Mouse (Mus musculus) c-Kit-positive CD71-positive TER-119-negative erythroid progenitor cells, embryonic 14.5 days (primary cell): ENCODE data around the gene Rbms1.

Source experiments
- DNase-seq: peaks from one replicate; pipeline ENCODE4 v3.0.0-alpha.2; 2013; ENCODE audit warnings: low read depth

The Rbms1 gene

DNA sequence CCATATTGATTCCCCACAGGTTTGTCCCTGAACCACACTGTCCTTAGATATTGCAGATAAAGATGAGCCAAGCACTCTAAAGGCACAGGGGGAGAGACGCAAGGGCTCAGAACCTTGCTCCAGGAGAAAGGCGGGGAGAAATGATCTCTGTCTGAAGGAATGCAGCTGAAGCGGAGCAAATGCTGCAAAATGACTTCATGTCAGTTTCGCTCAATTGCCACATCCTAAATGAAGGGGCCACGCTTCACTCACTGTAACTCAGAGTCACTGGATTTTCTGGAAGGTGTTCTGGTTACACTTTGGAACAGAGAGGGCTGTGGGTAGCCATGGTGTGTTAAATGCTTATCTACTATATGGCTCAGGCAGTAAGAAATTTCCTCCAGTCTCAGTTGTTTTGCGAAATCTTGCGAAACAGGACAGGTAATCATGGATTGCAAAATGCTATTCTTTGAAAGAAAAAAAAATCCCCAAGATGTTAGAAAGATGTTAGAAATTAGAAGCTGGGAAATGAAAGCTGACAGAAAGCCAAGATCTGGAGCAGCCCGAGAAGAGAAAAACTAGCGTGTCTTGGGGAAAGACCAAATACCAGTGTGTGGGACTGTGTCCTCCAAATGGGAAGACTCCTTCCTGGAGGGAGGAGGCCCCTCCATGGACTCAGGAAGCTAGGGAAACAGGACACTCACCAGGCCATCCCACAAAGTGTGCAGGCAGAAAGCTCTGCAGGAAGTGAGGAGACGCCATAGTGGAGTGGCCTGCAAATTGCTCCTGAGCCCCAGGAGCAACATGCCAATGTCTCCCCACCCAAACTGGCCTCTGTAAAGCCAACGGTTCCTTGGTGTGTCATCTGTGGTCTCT, 155.4 kb downstream of the Rbms1 start:
- no peak for DNase-seq

DNA sequence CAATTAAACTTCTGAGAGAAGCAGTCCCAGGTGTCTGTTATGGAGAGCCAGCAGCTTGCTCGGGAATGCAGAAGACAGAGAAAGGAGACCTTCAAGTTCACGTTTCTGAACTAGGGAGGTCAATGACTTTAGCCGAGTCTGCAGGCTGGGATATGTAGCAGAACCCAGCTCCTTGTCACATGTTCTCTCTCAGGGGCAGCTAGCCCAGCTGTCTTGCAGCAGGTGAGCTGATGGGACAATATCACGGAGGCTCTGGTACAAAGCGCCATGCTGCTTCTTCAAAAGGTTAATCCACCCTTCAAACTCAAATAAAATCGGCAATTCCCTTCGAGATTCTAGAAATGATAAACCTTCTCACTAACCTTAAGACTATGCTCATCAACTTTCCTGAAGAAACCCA, 158.2 kb downstream of the Rbms1 start:
- DNase-seq, result no peak

DNA sequence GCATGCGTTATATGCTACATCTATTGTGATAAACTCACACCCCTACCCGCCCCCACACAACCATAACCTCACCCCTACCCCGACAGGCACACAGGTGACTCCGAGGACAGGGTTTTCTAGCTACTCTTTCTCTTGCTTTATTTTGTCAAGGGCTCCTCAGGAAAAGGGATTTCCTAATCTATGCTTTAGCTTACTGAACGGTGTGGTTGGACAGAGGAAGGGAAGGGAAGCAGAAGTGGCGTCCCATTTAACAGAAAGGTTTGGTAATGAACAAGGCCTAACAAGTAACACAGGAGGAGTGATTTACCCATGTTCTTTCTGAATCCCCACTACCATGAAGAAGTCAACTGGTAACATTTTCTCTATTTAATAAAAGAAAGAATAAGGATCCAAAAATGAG, 159.6 kb downstream of the Rbms1 start:
- no peak for DNase-seq

DNA sequence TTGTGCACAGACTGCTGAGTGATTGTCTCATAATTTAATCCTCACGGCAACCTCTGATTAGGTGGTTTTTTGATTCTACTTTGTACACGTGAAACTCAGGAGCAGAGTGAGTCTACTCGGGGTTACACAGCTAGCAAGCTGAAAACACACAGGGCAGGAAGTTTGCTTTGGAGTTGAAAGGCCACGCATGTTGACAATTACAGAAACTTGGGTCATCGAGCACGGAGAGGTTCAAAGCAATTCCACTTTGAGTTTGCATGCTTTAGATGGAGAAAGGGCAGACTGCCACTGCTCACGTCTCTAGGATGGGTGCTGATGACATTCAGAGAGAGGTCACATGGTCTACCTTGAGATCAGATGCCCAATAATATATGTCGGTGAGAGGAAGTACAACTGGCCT, 160.2 kb downstream of the Rbms1 start:
- DNase-seq, result no peak

DNA sequence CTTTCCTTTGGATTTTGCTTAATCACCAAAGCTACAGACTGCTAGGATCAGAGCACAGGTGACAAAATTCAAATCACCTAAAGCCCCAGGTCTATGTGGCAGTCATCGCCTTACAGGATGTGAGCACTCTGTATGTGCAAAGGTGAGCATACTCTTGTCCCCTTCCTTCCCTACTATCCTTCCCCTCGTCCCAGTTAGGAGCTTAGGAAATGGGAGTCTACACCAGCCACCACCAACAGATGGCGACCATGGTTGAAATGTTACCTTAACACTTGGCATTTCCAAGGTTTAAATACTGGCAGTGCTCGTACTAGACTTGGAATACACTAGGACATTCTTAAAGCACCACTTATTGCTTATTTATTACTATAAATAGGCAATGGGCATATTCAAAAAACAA, 160.8 kb downstream of the Rbms1 start:
- DNase-seq, result no peak

DNA sequence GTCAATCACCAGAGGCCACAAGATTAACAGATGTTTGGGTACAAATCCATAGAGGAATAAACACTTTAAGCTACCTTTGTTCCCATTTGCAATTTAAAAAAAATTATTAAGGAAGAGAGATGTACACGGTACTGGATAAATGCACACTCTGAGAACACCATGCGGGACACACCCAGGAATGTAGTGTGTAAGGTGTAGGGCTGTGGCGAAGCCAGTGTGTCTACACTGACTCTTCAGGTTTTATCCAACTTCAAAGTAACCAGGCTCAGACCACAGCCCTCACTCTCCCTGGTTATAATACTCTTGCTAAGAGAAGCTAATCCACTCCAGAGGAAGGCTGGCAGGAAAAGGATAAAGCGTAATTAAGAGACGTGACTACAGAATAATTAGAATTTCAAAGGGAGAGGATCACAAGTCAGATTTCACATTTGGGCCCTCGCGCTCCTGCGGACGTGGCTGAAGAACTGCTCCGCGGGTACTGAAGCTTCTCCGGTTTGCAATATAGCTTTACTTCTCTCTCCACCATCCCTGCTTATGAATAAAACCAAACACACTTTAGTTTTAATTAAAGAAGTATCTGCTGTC, 161.3 kb downstream of the Rbms1 start:
- DNase-seq, result no peak

DNA sequence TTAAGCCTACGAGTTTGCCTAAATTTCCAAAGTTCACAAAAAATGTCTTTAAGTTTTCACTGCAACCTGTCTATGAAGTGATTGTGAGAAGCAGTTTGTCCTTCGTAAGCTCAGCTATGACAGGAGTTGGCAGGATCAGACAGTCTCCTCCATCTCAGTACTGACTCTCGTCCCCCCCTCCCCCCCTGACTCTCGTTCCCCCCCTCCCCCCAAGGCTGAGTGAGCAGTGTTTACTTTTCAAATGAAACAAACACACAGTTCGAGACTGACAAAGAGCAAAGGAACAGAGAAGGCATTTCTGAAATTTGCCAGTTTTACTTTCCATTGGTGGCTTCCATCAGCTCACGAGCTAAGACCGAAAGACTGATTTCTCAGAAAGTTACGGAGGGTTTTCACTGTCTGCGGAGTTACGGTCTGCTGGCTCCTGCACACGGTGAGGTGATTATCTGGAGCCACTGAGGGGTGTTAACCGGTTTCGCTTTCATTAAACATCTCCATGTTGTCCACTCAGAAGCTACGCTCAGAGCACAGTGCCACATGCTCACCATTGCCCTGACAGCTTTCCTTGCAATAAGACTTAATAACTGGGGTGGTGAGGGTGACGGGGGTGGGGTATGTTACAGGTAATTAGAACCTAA, 162.0 kb downstream of the Rbms1 start:
- no peak for DNase-seq

DNA sequence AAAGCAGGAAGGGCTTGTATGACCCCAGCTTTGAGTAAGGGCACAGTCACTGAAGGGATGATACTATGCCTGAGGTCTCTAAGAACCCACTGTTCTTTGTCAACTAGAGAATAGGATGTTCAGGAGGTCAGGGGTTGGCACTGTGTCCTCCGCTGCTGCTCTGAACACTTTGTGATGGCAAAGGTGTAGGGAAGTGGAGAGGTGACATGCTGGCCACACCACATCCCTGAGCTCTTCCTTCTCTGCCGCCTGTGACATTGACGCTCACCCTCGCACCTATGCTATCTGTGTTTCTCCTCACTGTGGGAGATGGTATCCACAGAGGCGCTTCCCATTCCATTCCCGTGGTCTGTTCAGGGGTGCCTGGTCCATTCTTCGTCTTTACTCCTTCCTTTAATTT, 163.2 kb downstream of the Rbms1 start:
- no peak for DNase-seq

DNA sequence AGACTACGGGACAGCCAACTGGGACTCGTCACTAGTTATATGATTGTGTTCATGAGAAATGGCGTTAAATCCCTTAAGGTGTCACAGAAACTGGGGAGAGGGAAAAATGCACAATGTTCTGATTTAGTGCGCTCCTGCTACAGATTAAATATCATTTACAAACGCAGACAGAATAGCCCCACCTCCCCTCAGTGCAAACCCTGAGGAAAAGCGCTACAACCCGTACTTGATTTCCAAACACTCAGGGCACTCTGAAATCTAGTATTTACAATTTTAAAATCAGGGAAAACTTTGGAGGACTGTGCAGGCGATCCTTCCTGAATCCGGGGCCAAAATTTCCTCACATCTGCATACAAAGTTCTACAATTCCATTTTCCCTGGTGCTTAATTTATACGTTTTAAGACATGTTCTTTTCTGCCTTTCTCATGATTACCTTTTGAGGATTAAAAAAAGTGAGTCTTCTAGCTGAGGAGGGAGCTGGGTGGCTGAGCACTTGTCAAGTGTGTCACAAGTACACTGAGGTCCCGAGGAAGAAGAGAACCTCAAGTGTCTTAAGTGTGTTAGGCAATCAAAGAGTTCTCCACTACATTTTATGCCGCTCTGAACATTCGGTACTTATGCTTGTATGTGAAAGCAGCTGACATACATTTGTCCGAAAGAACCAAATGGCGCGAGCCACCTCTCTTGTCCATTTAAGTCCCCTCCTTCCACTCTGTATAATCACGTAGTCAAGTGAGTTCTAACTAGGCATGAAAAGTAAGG, 164.0 kb downstream of the Rbms1 start:
- DNase-seq, result no peak

DNA sequence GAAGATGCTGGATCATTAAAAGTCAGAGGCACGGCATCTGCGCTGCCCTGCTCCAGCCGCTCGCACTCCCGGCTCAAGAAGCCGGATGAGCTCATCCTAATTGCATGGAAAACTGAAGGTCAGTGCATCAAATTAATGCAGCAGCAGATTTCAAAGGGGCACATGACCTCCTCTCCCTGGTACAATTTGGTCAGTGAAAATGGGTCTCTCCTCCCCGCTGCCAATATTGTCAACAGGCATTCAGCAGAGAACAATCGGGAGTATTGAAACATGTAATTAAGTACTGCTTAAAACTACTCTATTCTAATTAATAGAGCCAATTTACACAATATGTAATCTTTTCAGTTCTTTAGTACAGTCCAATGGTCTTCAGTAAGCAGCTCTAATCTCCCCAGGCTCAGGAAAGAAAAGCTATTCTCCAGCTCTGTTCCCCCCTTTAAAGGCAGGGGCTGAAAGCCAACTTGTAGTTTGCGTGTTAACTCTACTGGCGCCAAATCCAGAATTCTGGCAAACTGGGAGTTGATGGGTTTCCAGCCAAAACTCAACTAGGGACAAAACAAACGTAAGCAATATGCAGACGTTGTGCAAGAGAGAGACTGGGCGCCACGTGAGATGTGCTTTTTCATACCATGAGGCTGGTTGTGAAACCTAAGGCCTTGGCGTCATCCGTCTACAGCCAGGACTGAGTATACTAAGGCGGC, 165.9 kb downstream of the Rbms1 start:
- no peak for DNase-seq

DNA sequence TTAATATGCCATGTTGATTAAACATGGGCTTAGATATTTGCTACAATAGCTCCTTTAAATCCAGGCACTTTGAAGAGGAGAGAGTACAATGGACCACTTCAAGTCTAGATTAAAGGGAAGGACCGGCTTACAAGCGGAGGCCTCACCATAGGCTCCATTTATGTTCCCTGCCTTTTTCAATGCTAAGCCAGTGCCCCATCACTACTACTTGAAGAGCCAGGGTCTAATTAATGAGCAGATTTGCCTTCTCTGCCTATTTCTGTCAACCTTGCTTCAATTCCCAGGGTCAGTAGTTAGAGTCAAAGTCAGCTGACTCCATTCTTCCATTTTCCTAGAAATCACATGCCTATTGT, 166.4 kb downstream of the Rbms1 start:
- no peak for DNase-seq

DNA sequence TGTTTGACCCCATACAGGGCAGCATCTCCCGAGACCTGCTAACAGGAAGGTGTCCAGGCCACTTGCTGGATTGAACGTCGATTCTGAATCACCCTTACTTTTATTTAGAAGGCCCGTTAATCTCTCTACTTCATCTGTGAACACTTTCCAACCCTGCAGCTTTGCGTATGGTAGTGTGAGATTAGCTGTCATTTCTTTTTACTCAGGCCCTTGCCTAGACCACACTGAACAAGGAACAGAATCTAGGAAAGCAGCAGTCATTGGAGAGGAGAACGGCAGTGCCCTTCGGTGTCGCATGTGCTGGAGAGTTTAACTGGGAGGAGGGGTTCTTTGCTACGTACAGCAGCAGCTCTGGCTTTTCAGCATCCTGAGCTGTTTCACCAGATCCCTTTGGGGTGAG, 167.1 kb downstream of the Rbms1 start:
- DNase-seq, result no peak

DNA sequence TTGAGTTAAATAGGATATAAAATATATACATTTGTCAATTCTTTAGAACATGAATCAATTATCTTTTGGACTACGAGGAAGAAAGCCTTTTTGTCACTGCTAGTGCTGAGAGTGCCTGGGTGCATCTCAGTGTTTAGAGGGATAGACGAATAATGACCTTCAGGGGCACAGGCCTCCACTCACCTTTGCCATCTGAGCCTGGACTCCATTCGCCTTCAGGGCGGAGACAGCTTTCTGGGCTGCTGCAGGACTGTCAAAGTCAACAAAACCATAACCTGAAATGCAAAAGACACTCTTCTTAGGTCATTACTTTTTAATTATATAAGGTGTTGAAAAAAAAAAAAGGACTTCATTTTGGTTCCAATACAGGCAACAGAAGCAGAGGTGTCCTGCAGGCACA, 170.5 kb downstream of the Rbms1 start:
- DNase-seq, result no peak

DNA sequence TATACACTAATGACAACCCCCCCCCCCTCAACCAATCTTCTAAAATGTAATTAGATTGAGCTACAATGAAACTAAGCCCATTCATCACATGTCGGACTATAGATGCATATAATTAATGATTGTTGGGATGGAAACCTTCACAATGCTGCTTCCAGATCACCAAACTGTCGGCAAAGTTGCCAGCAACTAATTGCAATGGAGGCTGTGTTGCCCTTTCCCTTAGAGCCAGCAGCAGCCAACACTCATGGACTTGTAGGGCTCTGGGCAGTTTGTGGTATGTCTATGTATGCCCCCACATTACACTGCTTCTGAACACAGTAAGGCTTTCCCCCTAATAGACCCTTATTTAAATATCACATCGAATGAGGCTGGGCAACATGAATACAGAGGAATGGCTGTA, 173.9 kb downstream of the Rbms1 start:
- DNase-seq, result no peak

DNA sequence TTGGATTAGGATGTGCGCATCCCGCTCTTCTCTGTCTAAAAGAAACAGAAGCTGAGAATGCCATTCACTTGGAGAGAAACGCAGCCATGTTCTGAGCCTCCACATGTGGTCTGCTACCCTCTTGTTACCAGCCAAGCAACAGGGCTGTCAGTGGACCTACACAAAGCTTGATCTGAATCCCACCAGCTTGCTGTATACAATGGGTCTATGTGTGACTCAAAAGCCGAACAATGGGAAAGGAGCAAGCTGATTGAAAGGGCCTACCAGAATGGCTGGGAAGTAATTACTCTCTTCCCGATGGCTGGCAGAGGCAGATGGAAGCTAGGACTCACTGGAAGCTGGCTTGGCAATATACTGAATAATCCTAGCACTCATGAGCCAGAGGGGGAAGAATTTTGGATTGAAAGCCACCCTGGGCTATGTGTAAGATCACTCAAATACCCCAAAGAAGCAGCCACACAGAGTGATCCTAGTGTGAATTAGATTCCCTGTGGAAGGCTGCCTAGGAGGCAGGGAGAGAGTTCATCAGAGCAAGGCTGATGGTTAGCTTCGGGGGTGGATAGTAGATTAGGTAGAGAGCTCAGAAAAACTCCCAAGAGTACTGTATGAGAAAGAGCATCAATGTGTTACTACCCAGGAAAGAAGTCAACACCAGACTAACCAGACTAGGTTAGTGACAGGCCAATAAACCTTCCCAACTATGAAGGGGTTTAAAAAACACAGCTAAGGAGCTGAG, 174.7 kb downstream of the Rbms1 start:
- DNase-seq, result no peak

DNA sequence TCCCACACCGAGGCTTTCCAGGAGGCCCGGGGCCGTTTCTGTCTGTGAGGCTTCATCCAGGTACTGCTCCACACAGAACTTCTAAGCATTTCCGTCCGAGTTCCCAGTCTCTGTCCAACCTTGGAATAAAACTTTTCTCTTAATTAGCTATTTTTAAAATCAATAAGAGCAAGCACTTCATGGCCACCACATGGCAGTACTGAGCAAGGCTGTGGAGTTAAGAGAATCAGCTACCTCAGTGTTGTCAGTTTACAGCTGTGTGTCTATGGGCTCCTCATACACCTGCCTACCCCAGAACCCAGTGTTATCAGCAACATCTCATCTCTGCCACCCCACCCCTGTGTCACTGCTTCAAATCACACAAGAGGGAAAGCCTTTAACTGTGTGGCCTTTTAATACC, 175.9 kb downstream of the Rbms1 start:
- DNase-seq, result no peak

DNA sequence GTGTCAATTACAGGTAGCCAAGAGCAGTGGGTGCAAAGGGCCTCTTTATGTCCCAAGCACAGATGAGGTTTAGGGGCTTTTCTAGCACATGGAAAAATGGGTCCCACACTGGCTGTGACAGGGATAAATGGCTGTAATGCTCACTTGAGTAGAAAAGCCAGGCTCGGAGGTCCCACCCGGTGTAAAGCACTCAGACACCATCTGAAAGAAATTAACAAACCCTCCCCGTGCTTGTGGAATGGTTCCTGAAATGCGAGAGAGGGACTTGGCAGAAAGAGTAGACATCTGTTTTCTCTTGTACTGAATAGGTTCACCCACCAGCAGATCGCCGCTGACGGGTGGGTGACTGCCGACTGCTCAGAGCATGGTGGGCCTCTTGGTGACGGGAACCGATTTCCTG, 176.7 kb downstream of the Rbms1 start:
- no peak for DNase-seq

DNA sequence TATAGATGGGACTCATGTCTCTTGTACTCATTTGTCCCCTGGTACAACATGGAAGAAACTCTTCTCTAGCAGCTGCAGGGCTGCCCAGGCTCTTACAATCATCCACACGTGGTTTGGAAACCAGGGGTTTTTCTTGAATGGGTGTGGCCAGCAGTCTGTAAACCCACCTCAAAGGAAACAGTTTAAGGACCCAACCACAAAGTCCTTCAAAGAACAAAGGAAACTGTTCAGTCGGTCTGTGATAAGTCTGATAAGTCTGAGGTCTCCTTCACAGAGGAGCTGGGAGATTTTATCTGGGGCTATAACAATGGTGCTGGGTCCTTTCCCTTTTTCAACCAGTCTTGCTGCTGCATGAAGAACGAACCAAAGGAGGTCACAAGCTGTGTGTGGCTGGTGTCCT, 188.5 kb downstream of the Rbms1 start:
- DNase-seq, result no peak

DNA sequence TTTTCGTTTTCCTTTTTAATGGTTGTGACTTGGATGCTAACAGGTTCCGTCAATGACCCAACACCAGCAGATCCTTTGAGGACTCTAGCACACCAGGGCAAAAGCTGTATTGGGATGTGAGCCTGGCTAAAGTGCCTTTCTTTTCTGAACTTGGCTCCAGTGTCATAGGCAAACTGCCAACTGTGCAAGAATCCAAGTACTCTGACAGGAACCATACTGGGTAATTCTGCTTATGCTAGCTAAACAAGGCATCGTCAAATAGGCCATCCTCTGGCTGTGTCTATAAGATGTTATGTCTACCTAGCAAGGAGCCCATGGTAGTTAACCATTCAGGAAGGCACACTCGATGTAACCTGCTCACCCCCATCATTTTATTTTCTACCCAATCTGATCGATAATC, 189.4 kb downstream of the Rbms1 start:
- no peak for DNase-seq

DNA sequence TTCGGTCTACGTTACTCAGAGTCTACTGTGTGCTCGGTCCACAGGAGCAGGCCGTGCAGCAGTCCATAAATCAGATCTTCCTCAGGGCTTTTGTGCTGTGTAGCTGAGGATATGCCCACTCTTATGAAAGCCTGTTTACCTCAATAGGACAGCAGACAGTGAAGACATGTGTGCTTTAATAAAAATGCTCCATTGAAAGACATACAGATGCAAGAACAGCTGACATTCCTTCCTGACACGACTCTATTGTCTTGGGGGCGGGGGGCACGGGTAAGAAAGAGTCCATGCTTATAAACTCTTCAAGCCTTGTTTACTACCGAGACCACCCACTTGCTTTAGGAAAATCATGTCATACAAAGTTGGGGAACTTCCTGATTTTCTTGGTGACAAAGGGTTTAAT, 196.6 kb downstream of the Rbms1 start:
- no peak for DNase-seq

DNA sequence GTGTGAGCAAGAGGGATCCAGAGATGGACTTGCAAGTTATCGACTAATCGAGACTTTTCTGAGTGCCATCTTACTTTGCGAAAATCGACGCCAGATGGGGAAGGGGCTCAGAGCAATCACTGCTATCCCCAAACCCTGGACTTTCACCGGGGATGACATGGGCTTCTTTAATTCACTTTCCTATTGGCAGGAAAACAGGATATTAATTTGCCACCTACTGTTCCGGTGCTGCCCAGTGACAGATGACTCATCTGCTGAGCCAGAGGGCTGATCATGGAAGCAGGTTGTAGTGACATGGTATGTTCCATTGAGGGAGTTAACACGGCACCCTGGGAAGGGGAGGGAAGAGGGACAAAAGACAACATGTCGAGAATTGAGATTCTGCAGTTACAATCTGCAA, 206.8 kb downstream of the Rbms1 start:
- no peak for DNase-seq

DNA sequence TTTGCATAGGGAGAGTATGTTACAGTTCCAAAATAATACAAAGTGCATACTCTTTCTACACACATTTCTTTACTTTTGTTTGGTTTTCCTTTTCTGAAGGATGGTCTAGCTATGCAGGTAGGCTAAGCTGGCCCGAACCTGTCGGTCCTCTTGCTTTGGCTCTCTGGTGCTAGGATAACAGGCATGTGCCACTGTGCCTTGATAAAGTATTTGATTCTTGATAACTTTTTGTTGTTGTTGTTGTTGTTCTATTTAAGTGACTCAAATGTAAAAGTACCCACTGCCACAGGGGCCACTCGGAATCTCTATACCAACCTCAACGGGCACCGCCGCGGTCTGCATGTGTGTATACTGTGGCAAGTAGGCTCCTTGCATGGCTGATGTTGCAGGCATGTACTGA, 207.9 kb downstream of the Rbms1 start:
- DNase-seq, result no peak
